Mouse (Mus musculus) cerebral cortex, adult 2 months (tissue): ENCODE results near the gene Pde8a.

Experiments
- WGBS: fragments of 180-500 bp; shearing (Covaris S2); methylation state at CpG from one replicate; pipeline ENCODE4 v1.1.7; 2018; 5-methylcytosine and 5-hydroxymethylcytosine counted together

The Pde8a gene

DNA sequence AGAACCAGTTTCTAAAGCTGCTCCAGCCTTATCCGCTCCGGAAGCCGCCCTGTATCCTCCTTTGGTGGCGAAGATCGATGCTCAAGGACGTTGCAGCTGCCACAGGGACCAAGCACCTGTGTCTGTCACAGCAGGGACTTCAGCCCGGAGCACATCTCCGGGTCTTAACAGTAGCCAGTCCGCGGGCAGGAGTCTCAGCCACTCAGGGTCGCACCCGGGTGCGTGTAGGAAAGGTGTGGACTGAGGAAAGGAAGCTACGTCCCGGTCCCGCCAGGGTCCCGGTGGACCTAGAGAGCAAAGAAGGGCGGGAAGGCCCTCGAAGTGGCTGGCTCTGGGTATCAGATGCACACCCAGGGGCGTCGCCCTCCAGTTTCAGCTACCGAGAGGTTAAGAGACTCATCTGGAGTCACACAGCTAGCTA, 1.1 kb upstream of the Pde8a start:
- 3% methylated on average over 22 of the region's 22 CpGs for WGBS

DNA sequence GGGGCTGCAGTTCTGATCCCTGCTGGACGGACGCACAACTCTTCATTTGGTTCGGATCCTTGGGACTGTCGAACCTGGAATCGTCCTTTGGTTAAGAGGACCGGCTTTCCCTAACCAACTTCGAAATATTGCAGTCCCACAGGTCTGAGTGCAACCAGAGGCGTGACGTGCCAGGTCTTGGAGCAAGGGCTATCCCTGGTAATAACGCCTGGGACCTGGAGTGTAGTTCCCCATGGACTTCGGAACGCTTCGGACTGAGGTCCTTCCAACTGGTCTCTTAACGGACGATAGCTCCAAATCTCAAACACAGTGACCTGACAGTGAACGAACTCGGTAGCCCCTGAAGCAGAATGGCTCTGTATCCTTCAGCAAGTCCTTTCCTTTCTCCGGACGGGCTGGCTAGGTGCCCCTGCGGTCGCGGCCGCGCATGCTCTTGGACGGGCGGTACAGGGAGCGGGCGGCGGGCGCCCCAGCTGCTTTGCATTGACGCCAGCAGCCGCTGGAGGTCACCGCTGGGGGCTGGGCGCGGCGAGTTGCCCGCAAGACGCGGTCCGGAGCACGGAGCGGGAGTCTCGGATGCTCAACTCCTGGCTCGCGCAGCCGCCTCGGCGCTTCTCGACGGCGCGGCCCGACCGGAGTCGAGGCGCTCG, 574 bp upstream of the Pde8a start:
- WGBS = 2% methylated on average over 54 of the region's 57 CpGs

DNA sequence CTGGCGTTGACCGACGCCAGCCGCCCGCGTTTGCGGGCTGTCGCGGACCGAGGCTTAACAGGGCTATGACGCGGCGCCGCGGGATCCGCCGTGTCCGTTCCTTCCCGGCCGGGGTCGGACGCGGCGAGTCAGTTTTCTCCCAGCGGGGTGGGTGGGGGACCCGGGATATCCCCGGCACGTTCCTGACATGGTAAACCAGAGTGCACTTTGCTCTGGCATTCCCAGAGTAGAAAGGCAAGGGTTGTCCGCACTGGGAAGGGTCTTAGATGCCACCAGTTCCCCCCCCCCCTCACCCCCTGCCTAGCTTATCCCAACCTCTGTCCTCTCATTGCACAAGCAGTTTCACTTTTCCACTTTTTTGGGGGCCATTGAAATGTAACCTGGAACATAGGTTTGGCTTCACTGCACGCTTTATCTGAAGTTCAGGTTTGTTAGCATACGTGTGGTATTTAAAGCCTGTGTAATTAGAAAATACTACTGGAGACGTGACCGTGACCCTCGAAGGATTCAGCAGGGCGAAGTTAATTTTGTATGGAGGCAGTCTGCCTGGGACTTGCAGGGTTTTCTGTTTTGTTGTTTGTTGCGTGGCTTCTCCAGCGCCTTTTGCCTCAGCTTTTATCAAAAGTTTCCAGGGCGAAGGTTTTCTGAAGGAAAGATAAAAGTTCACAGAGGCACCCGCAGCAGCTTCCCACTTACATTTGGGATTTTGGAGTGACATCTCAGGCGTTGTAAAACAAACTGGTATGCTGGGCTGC, 934 bp downstream of the Pde8a start:
- 14% methylated on average over 40 of the region's 40 CpGs for WGBS

DNA sequence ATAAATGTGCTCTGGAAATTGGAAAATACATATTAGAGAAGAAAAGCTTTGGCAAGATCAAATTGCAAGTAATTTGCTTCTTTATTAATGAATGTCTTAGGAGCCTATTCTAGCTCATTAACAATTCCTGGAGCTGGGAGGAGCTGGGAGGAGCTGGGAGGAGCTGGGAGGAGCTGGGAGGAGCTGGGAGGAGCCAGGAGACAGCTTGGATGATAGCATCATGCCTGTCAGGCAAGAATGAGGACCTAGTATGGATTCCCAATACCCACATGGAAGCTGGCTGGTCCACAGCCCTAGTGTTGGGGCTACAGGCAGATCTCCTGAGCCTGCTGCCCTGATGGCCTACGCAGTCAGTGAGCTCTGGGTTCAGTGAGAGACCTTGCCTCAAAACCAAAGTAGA, 2.6 kb downstream of the Pde8a start:
- WGBS = 90% methylated on average over 1 of the region's 1 CpGs

DNA sequence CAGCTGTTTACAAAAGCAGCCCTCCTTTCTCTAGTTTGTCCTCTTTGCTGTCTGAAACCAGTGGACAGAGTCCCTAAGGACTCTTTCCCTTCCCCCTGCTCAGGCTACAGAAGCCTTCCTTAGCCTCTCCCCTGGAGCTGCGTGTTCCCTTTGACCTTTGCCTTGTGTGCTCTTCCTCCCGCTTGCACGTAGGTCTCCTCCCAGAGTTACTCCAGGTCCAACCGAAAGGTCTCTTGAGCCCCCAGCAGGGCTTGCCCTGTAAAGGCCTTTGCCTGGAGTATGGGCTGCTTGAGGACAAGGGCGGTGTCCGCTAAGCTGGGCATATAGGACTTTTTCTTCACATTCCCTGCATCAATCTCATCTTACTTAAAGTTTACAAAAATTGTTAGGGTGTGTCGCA, 5.9 kb downstream of the Pde8a start:
- WGBS = 85% methylated on average over 7 of the region's 7 CpGs

DNA sequence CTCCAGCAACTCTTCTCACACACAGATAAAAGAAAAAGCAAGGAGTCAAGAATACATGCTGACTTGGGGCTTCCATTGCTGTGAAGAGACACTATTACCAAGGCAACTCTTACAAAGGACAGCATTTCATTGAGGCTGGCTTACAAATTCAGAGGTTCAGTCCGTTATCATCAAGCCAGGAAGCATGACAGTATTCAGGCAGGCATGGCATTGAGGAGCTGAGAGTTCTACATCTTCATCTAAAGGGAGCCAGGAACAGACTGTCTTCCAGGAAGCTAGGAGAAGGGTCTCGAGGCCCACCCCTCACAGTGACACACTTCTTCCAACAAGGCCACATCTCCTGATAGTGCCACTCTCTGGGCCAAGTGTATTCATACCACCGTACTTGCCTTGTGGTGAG, 7.0 kb downstream of the Pde8a start:
- 77% methylated on average over 3 of the region's 3 CpGs for WGBS

DNA sequence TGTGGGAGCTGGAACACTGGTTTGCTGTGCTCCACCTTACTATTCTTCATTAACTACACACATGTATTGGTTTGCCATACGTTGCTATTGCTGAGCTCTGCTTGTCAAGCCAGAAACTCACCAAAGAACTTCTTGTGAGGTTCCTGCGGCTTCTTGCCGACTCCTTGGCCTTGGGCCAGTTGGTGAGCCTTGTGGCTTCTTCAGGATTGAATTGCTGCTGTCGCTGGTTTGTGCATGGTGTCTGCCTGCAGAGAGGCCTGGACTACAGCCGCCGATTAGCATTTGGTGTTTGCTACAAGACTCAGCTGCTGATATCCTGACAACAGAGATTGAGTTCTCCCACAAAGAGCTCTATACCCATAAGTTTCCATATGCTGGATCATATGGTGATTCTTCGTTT, 10.9 kb downstream of the Pde8a start:
- WGBS = 69% methylated on average over 7 of the region's 7 CpGs

DNA sequence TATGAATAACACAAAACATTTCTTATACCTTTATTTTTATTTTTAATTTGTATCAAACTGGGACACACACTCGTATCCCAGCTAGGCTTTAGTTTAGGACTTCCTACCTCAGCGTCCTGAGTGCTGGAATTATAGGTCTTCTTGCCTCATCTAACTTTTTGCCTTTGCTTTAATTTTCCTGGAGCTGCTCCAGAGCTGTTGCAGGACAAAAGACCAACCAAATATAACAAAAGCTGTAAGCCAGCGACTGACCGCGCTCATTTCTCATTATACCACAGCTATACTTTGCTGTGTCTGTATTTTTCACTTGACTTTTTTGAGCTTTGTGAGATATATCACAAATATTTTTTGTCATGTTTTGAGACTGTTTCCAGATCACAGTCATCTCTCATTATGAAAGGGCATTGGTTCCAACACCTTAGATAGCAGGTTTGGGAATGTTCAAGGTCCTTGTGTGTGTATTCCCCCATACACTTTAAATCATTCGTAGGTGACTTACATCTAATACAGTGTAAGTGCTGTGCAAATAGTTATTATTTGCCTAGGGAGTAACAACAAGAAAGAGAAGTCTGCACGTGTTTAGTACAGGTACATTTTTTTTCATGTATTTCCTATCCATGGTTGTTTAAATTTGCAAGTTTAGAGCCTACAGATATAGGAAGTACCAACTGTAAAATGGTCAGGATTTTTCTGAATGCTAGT, 16.8 kb downstream of the Pde8a start:
- WGBS = 87% methylated on average over 7 of the region's 7 CpGs

DNA sequence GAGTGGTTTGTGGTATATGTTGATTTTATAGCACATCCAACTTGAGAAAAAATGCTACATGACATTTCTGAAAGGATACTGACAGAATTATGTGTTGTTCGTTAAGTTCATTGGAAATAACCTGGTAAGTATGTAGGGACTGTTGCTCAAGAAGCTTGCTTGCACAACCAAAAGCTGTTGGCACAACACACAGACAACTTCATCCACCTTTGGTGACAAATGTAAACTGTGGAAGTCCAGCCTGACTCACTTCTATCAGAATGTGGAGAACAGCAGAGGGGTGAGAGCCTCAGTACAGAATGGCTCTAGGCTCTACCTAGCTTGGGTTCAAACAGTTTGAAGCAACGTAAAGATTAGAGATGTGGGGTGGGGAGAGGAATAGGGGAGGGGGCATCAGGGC, 19.3 kb downstream of the Pde8a start:
- 93% methylated on average over 2 of the region's 2 CpGs for WGBS

DNA sequence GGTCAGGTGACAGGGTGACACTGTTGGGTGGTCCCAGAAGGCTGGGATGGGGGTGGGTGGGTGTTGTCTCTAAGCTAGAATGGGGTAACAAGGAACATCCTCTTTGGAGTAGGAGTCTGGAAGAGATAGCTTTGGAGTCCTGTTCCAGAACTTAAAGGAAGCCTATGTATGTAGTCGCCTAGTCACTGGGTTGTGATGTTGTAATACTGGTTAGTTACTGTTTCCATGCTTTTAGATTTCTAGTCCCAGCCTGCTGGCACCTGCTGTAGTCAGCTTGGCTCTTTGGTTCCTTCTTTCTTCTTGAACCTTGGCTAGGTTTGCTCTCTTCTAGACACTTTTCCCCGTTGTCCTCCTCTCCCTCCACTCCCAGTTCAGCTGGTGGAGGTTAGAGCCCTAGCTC, 21.7 kb downstream of the Pde8a start:
- 83% methylated on average over 2 of the region's 2 CpGs for WGBS

DNA sequence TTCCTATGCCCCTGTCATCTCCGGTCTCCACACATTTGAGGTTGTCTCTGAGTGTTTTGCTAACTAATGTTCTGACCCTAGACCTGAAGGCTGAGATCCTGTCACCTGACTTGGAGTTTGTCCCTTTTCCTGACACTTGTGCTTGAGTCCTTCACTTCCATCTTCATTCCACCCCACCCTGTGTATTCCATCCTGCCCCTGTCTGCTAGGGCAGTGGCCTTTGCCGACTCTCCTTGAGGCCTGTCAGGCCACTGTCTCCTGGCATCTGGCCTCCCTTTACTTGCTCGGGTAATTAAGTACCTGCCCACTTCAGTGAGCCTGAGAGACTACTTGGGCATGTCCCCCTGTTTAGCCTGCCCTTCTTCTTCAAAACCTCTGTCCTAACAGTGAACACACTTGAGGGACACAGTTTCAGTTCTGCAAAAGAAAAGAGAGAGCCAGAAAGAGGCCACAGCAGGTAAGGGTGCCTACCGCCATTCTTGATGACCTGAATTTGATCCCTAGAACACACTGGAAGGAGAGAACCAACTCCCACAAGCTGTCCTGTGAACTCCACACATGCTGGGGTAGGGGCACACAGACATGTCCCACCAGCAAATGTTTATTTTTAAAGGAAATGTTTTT, 22.3 kb downstream of the Pde8a start:
- 80% methylated on average over 4 of the region's 4 CpGs for WGBS

DNA sequence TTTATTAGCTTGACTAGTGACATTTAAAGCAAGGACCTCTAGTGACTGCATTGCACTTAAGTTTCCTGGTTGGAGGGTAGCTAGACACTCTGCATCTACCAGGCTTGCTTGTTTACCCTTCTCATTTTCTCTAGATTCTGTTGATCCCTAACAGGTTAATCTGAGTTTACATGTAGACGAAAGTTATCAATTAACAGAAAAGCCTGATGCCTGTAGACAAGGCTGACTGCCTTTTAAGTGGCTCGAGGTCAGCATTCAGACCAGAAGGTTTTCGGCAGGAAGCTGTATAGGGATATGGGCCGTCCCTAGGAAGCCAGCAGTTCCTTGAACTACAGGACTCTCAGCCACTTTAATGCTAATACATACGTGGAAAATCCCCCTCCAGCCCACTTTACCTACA, 30.0 kb downstream of the Pde8a start:
- 77% methylated on average over 5 of the region's 5 CpGs for WGBS

DNA sequence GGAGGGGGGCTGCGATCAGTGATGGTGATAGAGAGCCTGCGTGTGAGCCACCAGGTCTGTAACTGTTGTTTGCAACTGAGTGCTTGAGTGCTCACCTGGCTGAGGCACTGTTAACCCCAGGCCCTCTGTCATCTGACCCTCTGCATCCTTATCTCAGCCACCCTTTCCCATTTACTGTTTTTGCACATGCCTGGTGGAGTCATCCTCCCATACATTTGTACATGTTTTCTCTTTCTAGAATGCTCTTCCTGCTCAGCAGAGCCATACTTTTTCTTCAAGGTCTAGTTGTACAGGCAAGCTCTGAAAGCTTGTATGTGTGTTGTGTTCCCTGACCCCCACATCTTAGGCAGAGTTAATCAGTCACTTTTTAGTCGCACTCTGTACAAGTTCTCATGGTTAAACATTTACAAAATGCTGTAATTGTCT, 36.5 kb downstream of the Pde8a start:
- WGBS = 96% methylated on average over 3 of the region's 3 CpGs

DNA sequence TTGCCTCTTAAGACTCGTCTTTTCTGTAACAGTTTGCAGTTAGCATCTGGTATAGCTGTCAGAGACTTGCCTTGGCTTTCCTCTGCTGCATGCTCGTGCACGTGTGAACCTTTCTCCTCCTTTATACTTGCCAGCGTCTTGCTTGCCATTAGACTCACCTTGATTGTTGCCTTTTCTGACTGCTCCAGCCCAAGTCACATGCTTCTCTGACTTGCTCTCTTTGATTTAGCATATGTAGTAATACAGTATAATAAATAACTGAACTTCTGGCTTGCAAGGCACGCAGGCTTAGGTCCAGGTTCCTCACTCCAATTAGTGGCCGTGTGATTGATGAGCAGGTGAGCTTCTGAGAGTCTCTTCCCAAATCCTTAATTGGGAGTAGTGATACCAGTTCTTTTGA, 37.2 kb downstream of the Pde8a start:
- 76% methylated on average over 6 of the region's 6 CpGs for WGBS

DNA sequence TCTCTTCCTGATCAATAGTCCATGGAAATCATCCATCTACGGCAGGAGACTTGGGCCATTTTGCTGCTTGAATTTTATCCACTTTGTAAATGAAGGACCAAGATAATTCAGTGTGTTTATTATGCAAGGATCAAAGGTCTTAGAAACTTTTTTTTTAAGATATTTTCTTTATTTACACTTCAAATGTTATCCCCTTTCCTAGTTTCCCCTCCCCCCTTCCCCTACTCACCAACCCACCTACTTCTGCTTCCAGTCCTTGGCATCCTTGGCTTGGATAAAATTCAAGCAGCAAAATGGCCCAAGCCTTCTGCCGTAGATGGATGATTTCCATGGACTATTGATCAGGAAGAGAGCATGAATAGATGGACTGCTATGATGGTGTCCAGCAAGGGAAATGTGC, 38.1 kb downstream of the Pde8a start:
- 83% methylated on average over 2 of the region's 2 CpGs for WGBS

DNA sequence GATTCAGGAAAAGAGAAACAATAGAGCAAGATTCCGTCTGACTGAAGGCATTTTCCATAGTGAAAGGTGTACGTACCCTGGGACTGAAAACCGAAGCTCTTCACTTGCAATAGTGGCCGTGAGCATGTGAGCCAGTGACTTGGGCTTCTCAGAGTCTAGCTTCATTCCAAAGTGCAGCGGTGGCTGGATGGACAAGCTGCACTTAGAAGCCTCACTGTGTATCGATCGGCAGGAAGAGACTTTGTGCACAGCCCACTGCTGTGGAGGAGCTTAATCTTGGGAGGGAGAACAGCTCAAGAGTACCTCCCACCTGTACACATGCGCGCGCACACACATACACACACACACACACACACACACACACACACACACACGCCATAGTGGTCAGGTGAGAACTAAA, 39.9 kb downstream of the Pde8a start:
- 81% methylated on average over 11 of the region's 11 CpGs for WGBS

DNA sequence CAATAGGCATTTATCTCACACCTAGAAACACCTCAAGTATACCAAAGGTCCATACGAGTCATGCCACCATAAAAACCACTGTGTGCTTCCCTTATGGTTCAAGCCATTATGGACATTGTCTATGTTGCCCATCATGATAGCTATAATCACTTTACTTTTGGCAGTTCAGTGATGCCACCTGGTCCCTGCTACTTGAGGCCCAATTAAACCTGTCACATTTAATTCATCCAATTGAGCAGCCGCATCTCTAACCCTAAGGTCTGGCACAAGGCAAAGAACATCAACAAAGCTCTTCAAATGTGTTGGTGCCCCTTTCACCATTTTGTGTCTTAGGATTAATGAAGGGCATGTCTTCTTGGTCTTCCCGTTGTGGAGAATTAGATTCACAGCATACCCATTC, 42.1 kb downstream of the Pde8a start:
- 95% methylated on average over 3 of the region's 3 CpGs for WGBS

DNA sequence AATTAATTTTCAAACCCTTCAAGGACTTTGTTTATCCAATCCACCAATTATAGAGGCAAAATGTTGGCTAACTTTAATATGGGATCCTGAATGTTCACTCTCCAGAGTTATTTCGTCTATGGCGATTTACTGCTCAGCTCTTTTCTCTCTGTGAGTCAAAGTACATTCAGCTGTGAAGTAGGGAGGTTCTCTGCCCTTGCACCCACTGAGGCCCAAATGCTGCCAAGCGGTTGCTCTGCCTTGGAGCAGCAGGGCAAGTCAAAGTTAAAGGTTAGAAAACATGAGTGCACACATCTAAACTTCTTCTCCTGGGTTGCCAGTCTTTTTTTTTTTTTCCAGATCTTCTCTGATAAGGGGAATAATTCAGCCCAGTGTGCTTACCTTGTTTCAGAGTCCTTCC, 43.4 kb downstream of the Pde8a start:
- WGBS = 94% methylated on average over 3 of the region's 3 CpGs

DNA sequence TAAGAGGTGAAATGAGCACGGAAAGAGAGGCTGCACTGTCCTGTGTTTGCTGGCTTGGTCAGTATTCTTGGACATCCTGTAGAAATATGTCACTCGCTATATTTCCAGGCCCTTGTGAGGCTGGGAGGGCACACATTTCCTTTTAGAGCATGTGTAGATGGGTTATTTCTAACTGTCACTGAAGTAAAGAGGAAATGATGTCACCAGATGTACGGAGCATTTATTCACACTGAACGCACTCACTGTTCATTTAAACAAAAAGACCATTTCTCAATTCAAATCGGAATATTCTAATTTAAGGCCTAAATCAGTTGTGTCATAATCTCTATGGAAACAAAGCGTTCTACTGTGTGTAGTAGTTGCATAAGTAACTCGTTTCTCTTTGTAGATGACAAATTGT, 48.2 kb downstream of the Pde8a start:
- 27% methylated on average over 7 of the region's 7 CpGs for WGBS

DNA sequence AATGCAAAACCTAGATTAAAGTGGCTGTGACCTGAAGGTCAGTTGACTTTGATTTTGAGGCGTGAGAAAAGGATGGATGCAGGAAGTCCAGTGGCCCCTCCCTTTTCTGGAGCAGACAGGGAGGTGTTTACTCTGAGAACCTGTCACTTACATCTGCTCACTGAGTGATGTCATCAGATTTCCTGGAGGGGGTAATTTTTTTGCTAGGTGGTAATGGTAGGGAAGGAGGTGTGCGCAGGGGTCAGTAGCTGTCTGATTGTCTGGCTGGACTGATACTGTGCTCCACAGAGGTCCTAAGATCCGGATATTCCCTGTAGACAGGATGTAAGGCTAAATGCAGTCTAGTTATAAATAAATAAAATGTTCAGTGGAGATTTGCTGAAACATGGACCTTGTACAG, 59.5 kb downstream of the Pde8a start:
- WGBS = 73% methylated on average over 3 of the region's 3 CpGs

DNA sequence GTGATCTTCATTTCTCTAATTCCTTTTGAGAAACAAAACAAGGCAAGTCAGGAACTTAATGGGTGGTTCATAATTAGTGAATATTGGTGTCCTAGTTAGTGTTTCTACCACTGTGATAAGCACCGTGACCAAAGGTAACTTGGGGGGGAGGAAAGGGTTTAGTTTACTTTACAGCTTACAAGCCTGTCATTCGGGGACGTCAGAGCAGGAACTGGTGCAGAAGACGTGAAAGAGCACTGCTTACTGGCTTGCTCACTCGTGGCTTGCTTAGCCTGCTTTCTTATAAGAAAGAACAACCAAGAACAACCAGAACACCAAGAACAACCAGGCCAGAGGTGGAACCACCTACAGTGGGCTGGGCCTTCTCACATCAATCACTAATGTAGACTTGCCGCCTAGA, 65.6 kb downstream of the Pde8a start:
- WGBS = 91% methylated on average over 6 of the region's 6 CpGs

DNA sequence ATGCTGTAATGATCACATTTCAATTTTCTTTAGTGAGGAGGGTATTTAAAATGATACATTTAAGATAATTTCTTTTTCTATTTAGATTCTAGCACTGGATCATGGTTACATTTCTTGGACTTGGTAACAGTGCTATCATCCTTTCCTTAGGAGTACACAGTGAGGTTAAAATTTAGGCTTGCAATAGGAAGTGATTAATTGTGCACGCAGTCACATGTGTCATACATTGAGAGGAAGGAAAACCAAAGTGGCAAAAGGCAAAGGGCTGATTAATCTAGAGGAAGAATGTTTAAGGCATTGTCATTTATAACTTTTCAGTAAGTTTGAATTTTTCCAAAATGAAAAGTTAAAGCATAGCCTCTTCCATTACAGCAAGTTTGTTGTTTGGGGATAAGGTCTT, 67.8 kb downstream of the Pde8a start:
- WGBS = 90% methylated on average over 1 of the region's 1 CpGs

DNA sequence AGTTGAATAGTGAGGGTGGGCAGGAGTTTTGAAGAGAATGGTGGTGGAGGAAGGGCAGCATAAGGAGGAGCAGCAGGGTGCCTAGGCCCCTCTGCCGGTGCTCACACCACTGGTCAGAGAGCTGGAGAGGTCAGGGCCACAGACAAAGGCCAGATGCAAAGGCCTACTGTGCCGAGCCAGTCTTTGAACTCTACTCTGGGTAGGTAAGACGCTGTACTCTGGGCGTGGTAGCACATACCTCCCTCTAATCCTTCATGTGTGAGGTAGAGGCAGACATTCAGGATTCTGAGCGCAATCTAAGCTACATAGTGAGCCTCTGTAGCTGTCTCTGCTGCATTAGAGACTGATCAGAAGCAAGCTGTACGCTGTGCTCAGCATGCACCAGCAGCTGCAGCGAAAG, 73.1 kb downstream of the Pde8a start:
- WGBS = 71% methylated on average over 7 of the region's 7 CpGs
